Mouse (Mus musculus): ENCODE measurements around the gene Il10rb.
"Not testable (repeated sequence)": the region's sequence is repeated elsewhere in the genome, so short reads cannot be mapped to it uniquely, and the experiment has no call there.

- TF ChIP-seq CTCF (conservative IDR thresholded peaks at IDR 0.05 in 1 of 2, IDR thresholded peaks at IDR 0.05 in 1 of 2; ENCODE audit: low read depth in 2 of 2, low read length in 2 of 2); EP300 (IDR thresholded peaks at IDR 0.05; ENCODE audit: low read length); BHLHE40 (IDR thresholded peaks at IDR 0.05; ENCODE audit: low read depth, low read length); UBTF (IDR thresholded peaks at IDR 0.05; ENCODE audit: low read depth, low read length); ZC3H11A (IDR thresholded peaks at IDR 0.05; ENCODE audit: low read depth, low read length): not testable (repeated sequence)
Measured at GRCm38 (mm10) chr16:91438599-91438998, 32.6 kb downstream of the Il10rb start.

All from CH12.LX (cell line).